Mouse (Mus musculus) ovary, adult 18-20 months (tissue): Measurements from ENCODE around the gene Magi2.

ENCODE experiments used
- DNase-seq: peaks from one replicate; pipeline ENCODE4 v3.0.0; 2022; ENCODE audit warnings: low spot score, mixed read lengths

Magi2 gene

GRCm38 (mm10) chr5:20606497-20606896, 1379.7 kb downstream of the Magi2 start:
- no peak for DNase-seq

- no peak for DNase-seq
Observed at GRCm38 (mm10) chr5:20607503-20607902, 1380.7 kb downstream of the Magi2 start.

- no peak for DNase-seq
Observed at GRCm38 (mm10) chr5:20609206-20609935, 1382.5 kb downstream of the Magi2 start.

GRCm38 (mm10) chr5:20610640-20611039, 1383.8 kb downstream of the Magi2 start:
- DNase-seq, result no peak

- no peak for DNase-seq
Observed at GRCm38 (mm10) chr5:20612616-20613015, 1385.8 kb downstream of the Magi2 start.

GRCm38 (mm10) chr5:20614891-20615290, 1388.1 kb downstream of the Magi2 start:
- DNase-seq, result no peak

GRCm38 (mm10) chr5:20620596-20621511, 1394.0 kb downstream of the Magi2 start:
- no peak for DNase-seq

GRCm38 (mm10) chr5:20622417-20622816, 1395.6 kb downstream of the Magi2 start:
- DNase-seq, result no peak

- DNase-seq, result no peak
Observed at GRCm38 (mm10) chr5:20622837-20623573, 1396.2 kb downstream of the Magi2 start.

GRCm38 (mm10) chr5:20625117-20625516, 1398.3 kb downstream of the Magi2 start:
- no peak for DNase-seq

GRCm38 (mm10) chr5:20628954-20629601, 1402.2 kb downstream of the Magi2 start:
- no peak for DNase-seq

- no peak for DNase-seq
Observed at GRCm38 (mm10) chr5:20634046-20634769, 1407.4 kb downstream of the Magi2 start.

- DNase-seq, result no peak
Observed at GRCm38 (mm10) chr5:20634822-20635221, 1408.0 kb downstream of the Magi2 start.

GRCm38 (mm10) chr5:20637300-20637989, 1410.6 kb downstream of the Magi2 start:
- no peak for DNase-seq

GRCm38 (mm10) chr5:20642196-20642595, 1415.4 kb downstream of the Magi2 start:
- DNase-seq, result no peak

GRCm38 (mm10) chr5:20643741-20644140, 1416.9 kb downstream of the Magi2 start:
- DNase-seq, result no peak

- DNase-seq, result no peak
Observed at GRCm38 (mm10) chr5:20646947-20647346, 1420.1 kb downstream of the Magi2 start.

GRCm38 (mm10) chr5:20653425-20654185, 1426.8 kb downstream of the Magi2 start:
- no peak for DNase-seq

- peak; percentile 64 for DNase-seq
Observed at GRCm38 (mm10) chr5:20654766-20655472, 1428.1 kb downstream of the Magi2 start.
